Mouse (Mus musculus): ENCODE data around the gene Rrp8.

Gene Rrp8

GRCm38 (mm10) chr7:105736911-105737521, at the start of gene Rrp8:
Gene Rrp8 (minus strand): TSS chr7:105737385.
- in situ Hi-C loops (cut with MboI, MseI), result loop anchor here (5.0 to 10.0 kb wide), 3 partner anchors 70 to 342 kb away; partner anchors contain the start of genes Arfip2 (in 1 of the 2), Gm45799 (in 1 of the 2) and Timm10b (in 1 of the 2)

GRCm38 (mm10) chr7:105786506-105787284, 49.5 kb upstream of the Rrp8 start:
- in situ Hi-C loops (cut with MboI, MseI), result no loop called here

GRCm38 (mm10) chr7:105784556-105784955, 47.4 kb upstream of the Rrp8 start:
- in situ Hi-C loops (cut with MboI, MseI), result no loop called here

GRCm38 (mm10) chr7:105783861-105784260, 46.7 kb upstream of the Rrp8 start:
- in situ Hi-C loops (cut with MboI, MseI), result no loop called here

- in situ Hi-C loops (cut with MboI, MseI), result no loop called here
Measured at GRCm38 (mm10) chr7:105778553-105779265, 41.5 kb upstream of the Rrp8 start.

GRCm38 (mm10) chr7:105777797-105778552, 40.8 kb upstream of the Rrp8 start:
- in situ Hi-C loops (cut with MboI, MseI), result no loop called here

- in situ Hi-C loops (cut with MboI, MseI), result no loop called here
Measured at GRCm38 (mm10) chr7:105777316-105777715, 40.1 kb upstream of the Rrp8 start.

- in situ Hi-C loops (cut with MboI, MseI), result no loop called here
Measured at GRCm38 (mm10) chr7:105776026-105776425, 38.8 kb upstream of the Rrp8 start.

- in situ Hi-C loops (cut with MboI, MseI), result no loop called here
Measured at GRCm38 (mm10) chr7:105774661-105775060, 37.5 kb upstream of the Rrp8 start.

GRCm38 (mm10) chr7:105773041-105773440, 35.9 kb upstream of the Rrp8 start:
- in situ Hi-C loops (cut with MboI, MseI), result no loop called here

GRCm38 (mm10) chr7:105772331-105772730, 35.1 kb upstream of the Rrp8 start:
- in situ Hi-C loops (cut with MboI, MseI), result no loop called here

- in situ Hi-C loops (cut with MboI, MseI), result no loop called here
Measured at GRCm38 (mm10) chr7:105769959-105770358, 32.8 kb upstream of the Rrp8 start.

GRCm38 (mm10) chr7:105767729-105768165, 30.6 kb upstream of the Rrp8 start:
- in situ Hi-C loops (cut with MboI, MseI), result no loop called here

- in situ Hi-C loops (cut with MboI, MseI), result no loop called here
Measured at GRCm38 (mm10) chr7:105764331-105764730, 27.1 kb upstream of the Rrp8 start.

- in situ Hi-C loops (cut with MboI, MseI), result no loop called here
Measured at GRCm38 (mm10) chr7:105762517-105763270, 25.5 kb upstream of the Rrp8 start.

- in situ Hi-C loops (cut with MboI, MseI), result no loop called here
Measured at GRCm38 (mm10) chr7:105761813-105762484, 24.8 kb upstream of the Rrp8 start.

- in situ Hi-C loops (cut with MboI, MseI), result loop anchor here in 1 of 2 experiments (5.0 kb wide), 1 partner anchor 54 kb away; no protein-coding TSS in a partner anchor
Measured at GRCm38 (mm10) chr7:105753281-105753680, 16.1 kb upstream of the Rrp8 start.

- in situ Hi-C loops (cut with MboI, MseI), result loop anchor here in 1 of 2 experiments (5.0 kb wide), 1 partner anchor 55 kb away; no protein-coding TSS in a partner anchor
Measured at GRCm38 (mm10) chr7:105752716-105753115, 15.5 kb upstream of the Rrp8 start.

- in situ Hi-C loops (cut with MboI, MseI), result loop anchor here in 1 of 2 experiments (5.0 kb wide), 1 partner anchor 56 kb away; no protein-coding TSS in a partner anchor
Measured at GRCm38 (mm10) chr7:105751491-105752433, 14.6 kb upstream of the Rrp8 start, which contains the start of gene Tpp1. Gene Tpp1 (minus strand): TSS chr7:105752235.
